Mouse (Mus musculus): Measurements from ENCODE around the gene Bfar. TPM values are rescaled to one million over a fixed set of nuclear protein-coding genes. Genes with fewer than 3 reads are reported as not detected.

Bfar gene
- polyA plus RNA-seq, 1 experiment = 18.1 TPM

DNA sequence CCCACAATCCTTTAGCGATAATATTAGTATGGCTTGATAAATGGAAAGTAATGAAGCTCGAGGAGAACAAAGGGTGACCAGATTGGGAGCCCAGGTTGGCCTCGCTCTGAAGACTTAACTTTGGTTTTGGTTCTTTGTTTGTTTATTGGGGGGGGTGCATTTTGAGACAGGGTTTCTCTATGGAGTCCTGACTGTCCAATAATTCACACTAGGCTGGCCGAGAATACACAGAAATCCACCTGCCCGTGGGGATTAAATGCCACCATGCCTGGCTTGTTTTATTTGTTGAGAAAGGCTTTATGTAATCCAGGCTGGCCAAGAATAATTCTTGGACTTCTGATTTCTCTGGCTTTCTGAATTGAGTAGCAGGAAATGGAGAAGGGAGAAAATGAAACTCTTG, 1.5 kb downstream of the Bfar start:
- Histone ChIP-seq H3K36me3 (ENCODE audit: control insufficient read depth, insufficient read depth, low read length) (peaks cover 11% of the 10 kb centered on the region), H3K4me1 (ENCODE audit: control insufficient read depth, insufficient read depth, insufficient read length) (peaks cover 3% of the 10 kb centered on the region; the same call in 1 of the 2 replicates), H3K4me3 (ENCODE audit: extremely low read depth, insufficient read depth, insufficient read length) (no peak overlapping the region), H3K27me3 (ENCODE audit: control insufficient read depth, insufficient read depth, low read length) (no peaks in the 10 kb centered on the region), H3K27ac (ENCODE audit: insufficient read depth, low read length) (no peak overlapping the region)
- 78% methylated on average over 5 of the region's 5 CpGs for WGBS
- TF ChIP-seq CTCF (IDR thresholded peaks at IDR 0.05; ENCODE audit: extremely low read depth, insufficient read depth, insufficient read length, insufficient replicate concordance) (no peak), POLR2A (IDR thresholded peaks at IDR 0.05; ENCODE audit: low read depth, low read length) (no peak)
- no peak for DNase-seq (ENCODE audit: low read depth in 1 of 2, low spot score in 2 of 2)

DNA sequence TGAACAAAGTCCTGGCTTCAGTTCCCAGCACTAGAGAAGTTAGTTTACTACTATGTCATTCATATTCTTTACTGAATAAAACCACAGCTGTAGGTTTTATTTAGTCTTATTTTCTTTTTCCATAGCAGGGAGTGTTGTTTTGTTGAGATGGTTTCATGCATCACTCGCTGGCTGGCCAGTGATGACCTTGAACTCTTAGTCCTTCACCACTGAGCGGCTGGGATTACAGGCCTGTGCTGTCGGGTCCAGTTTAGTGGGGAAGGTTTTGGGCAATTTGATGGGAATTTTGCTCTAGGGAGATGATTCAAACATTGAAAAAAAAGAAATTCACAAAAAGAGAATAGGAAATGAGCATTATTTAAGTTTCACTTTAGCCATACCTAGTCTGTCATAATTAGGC, 2.9 kb downstream of the Bfar start:
- 93% methylated on average over 3 of the region's 3 CpGs for WGBS
- Histone ChIP-seq H3K36me3 (ENCODE audit: control insufficient read depth, insufficient read depth, low read length) (peaks cover 13% of the 10 kb centered on the region), H3K27ac (ENCODE audit: insufficient read depth, low read length) (no peak overlapping the region), H3K27me3 (ENCODE audit: control insufficient read depth, insufficient read depth, low read length) (no peaks in the 10 kb centered on the region), H3K4me3 (ENCODE audit: extremely low read depth, insufficient read depth, insufficient read length) (no peak overlapping the region), H3K4me1 (ENCODE audit: control insufficient read depth, insufficient read depth, insufficient read length) (no peaks in the 10 kb centered on the region; the same call in 1 of the 2 replicates)
- TF ChIP-seq POLR2A (IDR thresholded peaks at IDR 0.05; ENCODE audit: low read depth, low read length) = no peak
- TF ChIP-seq CTCF (IDR thresholded peaks at IDR 0.05; ENCODE audit: extremely low read depth, insufficient read depth, insufficient read length, insufficient replicate concordance) = no peak
- no peak for DNase-seq (ENCODE audit: low read depth in 1 of 2, low spot score in 2 of 2)

DNA sequence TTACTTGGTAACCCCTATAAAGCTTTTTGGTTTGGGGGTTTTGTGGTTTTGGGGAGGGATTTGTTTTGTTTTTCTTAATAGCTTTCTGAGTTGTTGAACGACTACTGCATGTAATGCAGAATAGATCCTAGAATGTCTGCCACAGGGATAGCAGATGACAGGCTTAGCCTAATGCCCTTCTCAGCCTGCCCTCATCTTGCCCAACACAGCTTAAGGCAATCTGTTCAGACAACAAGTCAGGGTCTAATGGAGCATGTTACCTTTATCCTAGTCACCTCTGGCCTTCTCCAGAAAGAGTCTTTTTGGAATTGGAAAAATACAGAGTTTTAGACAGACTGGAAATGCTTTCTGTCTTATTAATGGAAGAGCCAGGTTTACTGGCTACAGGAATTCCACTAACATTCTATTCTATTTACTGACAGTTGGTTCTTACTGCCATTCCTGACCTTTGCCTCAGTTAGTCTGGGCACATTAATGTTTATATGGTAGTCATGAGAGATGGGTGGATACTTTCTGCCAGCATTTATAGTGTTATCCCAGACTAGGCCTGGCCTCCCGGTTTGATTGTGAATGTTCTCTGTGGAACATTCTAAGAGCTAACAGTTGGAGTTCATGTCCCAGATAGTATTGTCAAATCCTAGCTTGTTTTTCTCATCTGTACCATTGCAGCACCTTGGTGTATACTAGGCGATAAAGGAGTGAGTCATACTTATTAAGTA, 7.1 kb downstream of the Bfar start:
- Histone ChIP-seq H3K36me3 (ENCODE audit: control insufficient read depth, insufficient read depth, low read length) (peaks cover 13% of the 10 kb centered on the region), H3K27me3 (ENCODE audit: control insufficient read depth, insufficient read depth, low read length) (no peaks in the 10 kb centered on the region), H3K27ac (ENCODE audit: insufficient read depth, low read length) (no peak overlapping the region), H3K4me1 (ENCODE audit: control insufficient read depth, insufficient read depth, insufficient read length) (peaks cover 2% of the 10 kb centered on the region; the same call in 1 of the 2 replicates), H3K4me3 (ENCODE audit: extremely low read depth, insufficient read depth, insufficient read length) (no peak overlapping the region)
- TF ChIP-seq POLR2A (IDR thresholded peaks at IDR 0.05; ENCODE audit: low read depth, low read length) (no peak), CTCF (IDR thresholded peaks at IDR 0.05; ENCODE audit: extremely low read depth, insufficient read depth, insufficient read length, insufficient replicate concordance) (no peak)
- 87% methylated on average over 3 of the region's 3 CpGs for WGBS
- DNase-seq (ENCODE audit: low read depth in 1 of 2, low spot score in 2 of 2) = no peak

GRCm38 (mm10) chr16:13698998-13699397, 27.3 kb downstream of the Bfar start:
- 94% methylated on average over 7 of the region's 7 CpGs for WGBS

GRCm38 (mm10) chr16:13702184-13702583, 30.5 kb downstream of the Bfar start:
- peaks cover 38% of the 10 kb centered on the region for H3K36me3 ChIP-seq (ENCODE audit: control insufficient read depth, insufficient read depth, low read length)

More at GRCm38 (mm10) chr16:13698998-13699397, 27.3 kb downstream of the Bfar start:
- H3K4me3 ChIP-seq (ENCODE audit: extremely low read depth, insufficient read depth, insufficient read length) = no peak overlapping the region
- no peak for DNase-seq (ENCODE audit: low read depth in 1 of 2, low spot score in 2 of 2)
- H3K36me3 ChIP-seq (ENCODE audit: control insufficient read depth, insufficient read depth, low read length) = peaks cover 46% of the 10 kb centered on the region
- no peaks in the 10 kb centered on the region for H3K4me1 ChIP-seq (ENCODE audit: control insufficient read depth, insufficient read depth, insufficient read length)
- TF ChIP-seq POLR2A (IDR thresholded peaks at IDR 0.05; ENCODE audit: low read depth, low read length) (no peak), CTCF (IDR thresholded peaks at IDR 0.05; ENCODE audit: extremely low read depth, insufficient read depth, insufficient read length, insufficient replicate concordance) (no peak)
- H3K27me3 ChIP-seq (ENCODE audit: control insufficient read depth, insufficient read depth, low read length) = no peaks in the 10 kb centered on the region
- no peak overlapping the region for H3K27ac ChIP-seq (ENCODE audit: insufficient read depth, low read length)

DNA sequence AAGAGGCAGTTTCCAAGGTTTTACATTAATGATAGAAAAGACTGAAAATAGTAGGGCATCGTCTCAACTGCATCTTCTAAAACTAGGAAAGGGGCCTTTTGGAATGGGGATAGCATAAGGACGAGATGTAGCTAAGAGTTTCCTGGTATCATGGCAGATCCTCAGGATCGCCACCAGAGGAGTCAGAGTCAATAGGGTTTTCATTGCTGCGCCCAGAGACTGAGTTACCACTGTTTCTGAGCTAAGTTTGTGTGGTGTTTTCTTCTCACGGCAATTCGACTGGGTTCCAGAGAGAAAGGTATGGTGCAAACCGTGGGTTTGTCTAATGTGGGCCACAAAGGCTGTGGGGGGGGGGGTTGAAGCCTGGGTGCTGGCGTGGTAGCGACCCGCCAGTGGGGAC, 33.0 kb downstream of the Bfar start:
- H3K36me3 ChIP-seq (ENCODE audit: control insufficient read depth, insufficient read depth, low read length) = peaks cover 24% of the 10 kb centered on the region
- no peaks in the 10 kb centered on the region for H3K27me3 ChIP-seq (ENCODE audit: control insufficient read depth, insufficient read depth, low read length)
- WGBS = 94% methylated on average over 9 of the region's 10 CpGs

More at GRCm38 (mm10) chr16:13702184-13702583, 30.5 kb downstream of the Bfar start:
- DNase-seq (ENCODE audit: low read depth in 1 of 2, low spot score in 2 of 2) = no peak
- no peaks in the 10 kb centered on the region for H3K4me1 ChIP-seq (ENCODE audit: control insufficient read depth, insufficient read depth, insufficient read length)
- H3K4me3 ChIP-seq (ENCODE audit: extremely low read depth, insufficient read depth, insufficient read length) = no peak overlapping the region
- no peaks in the 10 kb centered on the region for H3K27me3 ChIP-seq (ENCODE audit: control insufficient read depth, insufficient read depth, low read length)
- WGBS = 97% methylated on average over 7 of the region's 7 CpGs
- H3K27ac ChIP-seq (ENCODE audit: insufficient read depth, low read length) = no peak overlapping the region
- TF ChIP-seq CTCF (IDR thresholded peaks at IDR 0.05; ENCODE audit: extremely low read depth, insufficient read depth, insufficient read length, insufficient replicate concordance) = no peak
- no peak for TF ChIP-seq POLR2A (IDR thresholded peaks at IDR 0.05; ENCODE audit: low read depth, low read length)

DNA sequence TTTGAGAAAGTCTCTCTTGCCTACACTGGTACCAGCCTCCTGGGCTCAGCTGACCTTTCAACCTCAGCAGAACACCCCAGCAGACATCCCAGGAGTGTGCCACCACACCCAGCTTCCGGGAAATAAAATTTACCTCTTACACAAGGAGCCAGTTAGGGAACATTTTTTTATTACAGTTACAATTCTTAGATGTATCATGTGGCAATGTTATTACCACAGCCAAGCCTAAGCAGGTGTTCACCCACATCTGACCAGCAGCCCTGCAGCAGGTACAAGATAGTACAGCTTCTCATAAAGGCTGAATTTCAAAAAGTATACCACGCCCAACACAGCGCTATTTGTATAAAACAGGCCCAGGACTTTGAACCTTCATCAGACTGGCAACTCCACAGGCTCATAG, 43.3 kb downstream of the Bfar start:
- Histone ChIP-seq H3K27ac (ENCODE audit: insufficient read depth, low read length) (no peak overlapping the region), H3K36me3 (ENCODE audit: control insufficient read depth, insufficient read depth, low read length) (no peaks in the 10 kb centered on the region), H3K27me3 (ENCODE audit: control insufficient read depth, insufficient read depth, low read length) (no peaks in the 10 kb centered on the region), H3K4me1 (ENCODE audit: control insufficient read depth, insufficient read depth, insufficient read length) (no peaks in the 10 kb centered on the region), H3K4me3 (ENCODE audit: extremely low read depth, insufficient read depth, insufficient read length) (no peak overlapping the region)
- TF ChIP-seq CTCF (IDR thresholded peaks at IDR 0.05; ENCODE audit: extremely low read depth, insufficient read depth, insufficient read length, insufficient replicate concordance) (no peak), POLR2A (IDR thresholded peaks at IDR 0.05; ENCODE audit: low read depth, low read length) (no peak)
- no peak for DNase-seq (ENCODE audit: low read depth in 1 of 2, low spot score in 2 of 2)
- 82% methylated on average over 3 of the region's 3 CpGs for whole genome bisulfite sequencing

More for the DNA sequence above, 33.0 kb downstream of the Bfar start:
- no peak overlapping the region for H3K27ac ChIP-seq (ENCODE audit: insufficient read depth, low read length)
- TF ChIP-seq POLR2A (IDR thresholded peaks at IDR 0.05; ENCODE audit: low read depth, low read length) = no peak
- no peak for TF ChIP-seq CTCF (IDR thresholded peaks at IDR 0.05; ENCODE audit: extremely low read depth, insufficient read depth, insufficient read length, insufficient replicate concordance)
- H3K4me1 ChIP-seq (ENCODE audit: control insufficient read depth, insufficient read depth, insufficient read length) = no peaks in the 10 kb centered on the region
- H3K4me3 ChIP-seq (ENCODE audit: extremely low read depth, insufficient read depth, insufficient read length) = no peak overlapping the region
- DNase-seq (ENCODE audit: low read depth in 1 of 2, low spot score in 2 of 2) = no peak

Measured in spleen, adult 2 months (tissue).